10 mouse cellular contexts compared by ENCODE assay signal in the genomic region with DNA sequence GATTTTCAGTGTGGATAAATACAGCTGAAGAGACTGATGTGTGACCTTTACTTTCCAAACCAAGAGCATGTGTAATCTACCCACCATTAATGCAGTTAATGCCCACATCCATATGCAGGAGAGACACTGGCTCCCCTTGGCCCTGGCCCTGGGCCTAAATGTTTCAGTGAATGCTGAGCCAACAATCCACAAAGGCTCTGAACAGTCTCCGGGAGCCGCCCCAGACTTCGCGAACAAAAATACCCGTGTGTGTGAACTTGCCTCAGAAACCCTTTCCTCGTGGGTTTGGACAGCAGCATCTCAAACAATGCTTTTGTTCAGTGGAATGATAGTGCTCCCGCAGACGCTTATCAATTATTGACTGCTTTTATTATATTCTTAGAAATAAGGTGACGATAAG.
DNase-seq lines count a peak whose midpoint lies in the region; ATAC-seq lines count a peak whose summit lies in the region.
"Had no signal": no experiment of that assay in that cellular context is flagged by ENCODE, and none has a peak within 500 bp of the region (broad histone marks: within the 10 kb centered on the region; RNA-seq: fewer than 3 reads in every experiment).

No protein-coding gene starts in this region.

- DNase-seq in cerebellum, postnatal 14 days: peak; percentile 16 to 30
- DNase-seq in cerebellum, postnatal 36 days: no peak
- DNase-seq in 3T3-L1 (ENCODE audit: low read depth, low spot score): peak; percentile 22
- DNase-seq in forebrain, embryonic 11.5 days (ENCODE audit: low spot score): peak; percentile 62
- no peak for DNase-seq in thymus, postnatal 25 days
- no peak for DNase-seq in right cerebral cortex, adult 2 months (ENCODE audit: low spot score in 2 of 2)
- DNase-seq in kidney, postnatal 36 days: no peak
- DNase-seq: lung, postnatal 4 days had no signal

- peaks cover 3% of the 10 kb centered on the region; the same call in 1 of the 2 replicates for H3K4me1 ChIP-seq in forebrain, embryonic 11.5 days (replicated peaks; ENCODE audit: control insufficient read depth, insufficient read depth, low read length)
- H3K4me1 ChIP-seq in limb, embryonic 12.5 days (replicated peaks): peaks cover 7% of the 10 kb centered on the region

- no peaks in the 10 kb centered on the region for H3K9me3 ChIP-seq in forebrain, embryonic 11.5 days (ENCODE audit: control insufficient read depth, low read length)
- H3K9me3 ChIP-seq in limb, embryonic 12.5 days: no peaks in the 10 kb centered on the region

- ATAC-seq in forebrain, embryonic 11.5 days (replicated peaks; ENCODE audit: low FRiP score): peak; percentile 73
- no peak for ATAC-seq in limb, embryonic 12.5 days (ENCODE audit: insufficient number of reproducible peaks, insufficient read depth, low FRiP score, low TSS enrichment, low read depth)

- 28% methylated on average over 9 of the region's 9 CpGs for WGBS in forebrain, embryonic 11.5 days
- 30% methylated on average over 9 of the region's 9 CpGs for WGBS in limb, embryonic 12.5 days

- peak overlapping the region; percentile 18; the same call in 1 of the 2 replicates for H3K4me2 ChIP-seq in forebrain, embryonic 11.5 days (ENCODE audit: low read depth, low read length, severe bottlenecking)
- peak overlapping the region; percentile 35 for H3K4me2 ChIP-seq in limb, embryonic 12.5 days

- peak overlapping the region; percentile 39; the same call in 1 of the 2 replicates for H3K27ac ChIP-seq in forebrain, embryonic 11.5 days (ENCODE audit: low read depth, low read length)
- no peak overlapping the region for H3K27ac ChIP-seq in limb, embryonic 12.5 days
- H3K27ac ChIP-seq: stomach, postnatal 0 days had no signal

- no peaks in the 10 kb centered on the region for H3K36me3 ChIP-seq in forebrain, embryonic 11.5 days (ENCODE audit: control insufficient read depth, insufficient read depth, low read length)
- no peaks in the 10 kb centered on the region for H3K36me3 ChIP-seq in limb, embryonic 12.5 days

- H3K4me3 ChIP-seq in forebrain, embryonic 11.5 days (ENCODE audit: low read depth, low read length): no peak overlapping the region
- H3K4me3 ChIP-seq in limb, embryonic 12.5 days (replicated peaks): no peak overlapping the region

- H3K27me3 ChIP-seq in forebrain, embryonic 11.5 days (ENCODE audit: control insufficient read depth, insufficient read depth, low read length): no peaks in the 10 kb centered on the region
- H3K27me3 ChIP-seq in limb, embryonic 12.5 days: no peaks in the 10 kb centered on the region; the same call in 1 of the 2 replicates

- H3K9ac ChIP-seq in forebrain, embryonic 11.5 days (ENCODE audit: low read length): no peak overlapping the region
- no peak overlapping the region for H3K9ac ChIP-seq in limb, embryonic 12.5 days (replicated peaks)

Comparison
In these comparisons a context has a peak if more than half of its experiments do, and no peak if none do; other contexts are left out.
1. DNase-seq: peak in cerebellum, postnatal 14 days (2 of 2), 3T3-L1 (single experiment) and forebrain, embryonic 11.5 days (single experiment); none in cerebellum, postnatal 36 days (0 of 2), thymus, postnatal 25 days (single experiment), right cerebral cortex, adult 2 months (0 of 2) and kidney, postnatal 36 days (0 of 2).